Mouse (Mus musculus): ENCODE data around the gene Pemt.

Pemt gene

GRCm38 (mm10) chr11:60001231-60001980 lies 44.9 kb downstream of the Pemt start:
- no peak for DNase-seq (ENCODE audit: low spot score in 2 of 2)

- DNase-seq (ENCODE audit: low spot score in 2 of 2), result no peak
Measured at GRCm38 (mm10) chr11:59994318-59994717, 52.0 kb downstream of the Pemt start.

GRCm38 (mm10) chr11:59991365-59991764 lies 54.9 kb downstream of the Pemt start:
- DNase-seq (ENCODE audit: low spot score in 2 of 2), result peak in 1 of 2 experiments; percentile 15

DNA sequence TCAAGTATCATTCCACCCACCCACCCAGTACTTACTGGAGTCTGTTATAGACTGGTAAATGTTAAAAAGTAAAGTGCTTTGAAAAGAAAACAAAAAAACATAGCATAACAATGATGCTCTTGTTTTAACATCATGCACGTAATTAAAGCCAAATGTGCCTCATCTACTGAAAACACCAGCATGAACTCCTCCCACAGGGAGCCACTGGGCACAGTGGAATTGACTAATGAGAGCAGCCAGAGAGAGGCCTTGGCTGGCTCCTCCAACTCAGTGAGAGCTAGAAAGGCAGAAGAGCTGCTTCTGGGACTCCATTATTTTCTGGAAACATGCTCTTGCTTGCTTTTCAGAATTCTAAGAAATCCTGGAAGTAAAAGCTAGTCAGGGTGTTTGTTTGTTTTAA lies 56.9 kb downstream of the Pemt start:
- no peak for DNase-seq (ENCODE audit: low spot score in 2 of 2)

GRCm38 (mm10) chr11:59977831-59978230 lies 68.5 kb downstream of the Pemt start:
- DNase-seq (ENCODE audit: low spot score in 2 of 2), result no peak

- no peak for DNase-seq (ENCODE audit: low spot score in 2 of 2)
Measured at GRCm38 (mm10) chr11:59975241-59975640, 71.0 kb downstream of the Pemt start.

DNA sequence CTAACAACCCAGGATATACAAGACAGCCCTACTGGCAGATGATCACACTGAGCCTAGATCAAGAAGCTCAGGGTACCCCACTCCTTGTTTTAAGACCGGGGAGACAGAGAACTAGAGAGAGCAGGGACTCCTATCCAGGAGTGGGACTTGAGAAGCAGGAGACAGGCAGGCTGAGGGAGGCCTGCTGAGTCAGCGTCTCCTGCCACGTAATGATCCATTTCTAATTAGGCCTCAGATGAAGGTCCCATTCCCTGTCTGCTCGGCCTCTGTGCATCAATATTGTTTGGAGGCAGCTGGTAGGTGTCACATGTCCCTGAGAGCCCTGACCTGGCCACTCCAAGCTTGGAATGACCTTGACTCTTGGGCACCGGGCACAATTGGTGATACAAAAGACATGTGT lies 72.9 kb downstream of the Pemt start:
- DNase-seq (ENCODE audit: low spot score in 2 of 2), result no peak

GRCm38 (mm10) chr11:59971691-59972090 lies 74.6 kb downstream of the Pemt start:
- no peak for DNase-seq (ENCODE audit: low spot score in 2 of 2)

- no peak for DNase-seq (ENCODE audit: low spot score in 2 of 2)
Measured at GRCm38 (mm10) chr11:59970780-59971179, 75.5 kb downstream of the Pemt start.

- no peak for DNase-seq (ENCODE audit: low spot score in 2 of 2)
Measured at GRCm38 (mm10) chr11:59967765-59968164, 78.5 kb downstream of the Pemt start.

- no peak for DNase-seq (ENCODE audit: low spot score in 2 of 2)
Measured at GRCm38 (mm10) chr11:59966102-59966483, 80.2 kb downstream of the Pemt start.

GRCm38 (mm10) chr11:59965227-59966101 lies 80.8 kb downstream of the Pemt start:
- DNase-seq (ENCODE audit: low spot score in 2 of 2), result peak; percentile 58 to 83

GRCm38 (mm10) chr11:59964818-59965217 lies 81.5 kb downstream of the Pemt start, which contains the start of gene Rasd1:
TSS of gene Rasd1 (minus strand) at chr11:59964944.
- peak; percentile 82 to 85 for DNase-seq (ENCODE audit: low spot score in 2 of 2)

DNA sequence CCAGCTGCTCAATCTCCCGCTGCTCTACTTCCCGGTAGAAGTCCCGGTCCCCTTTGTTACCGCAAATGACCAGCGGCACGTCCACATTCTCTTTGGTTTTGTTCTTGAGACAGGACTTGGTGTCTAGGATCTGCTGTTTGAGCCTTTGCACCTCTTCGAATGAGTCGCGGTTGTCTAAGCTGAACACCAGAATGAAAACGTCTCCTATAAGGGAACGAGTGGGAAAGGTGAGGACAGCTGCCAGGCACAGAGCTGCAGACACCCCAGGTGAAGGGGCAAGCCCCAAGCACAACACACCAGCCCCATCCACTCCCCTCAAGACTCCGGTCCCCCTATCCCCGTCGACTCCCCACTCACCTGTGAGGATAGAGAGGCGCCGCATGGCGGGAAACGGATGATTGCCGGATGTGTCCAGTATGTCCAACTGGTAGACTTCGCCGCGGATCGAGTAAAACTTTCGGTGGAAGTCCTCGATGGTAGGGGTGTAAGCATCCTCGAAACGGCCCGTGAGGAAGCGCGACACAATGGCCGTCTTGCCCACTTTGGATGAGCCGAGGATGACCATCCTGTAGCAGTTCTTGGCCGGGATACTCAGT lies 82.0 kb downstream of the Pemt start:
- no peak for DNase-seq (ENCODE audit: low spot score in 2 of 2)

- DNase-seq (ENCODE audit: low spot score in 2 of 2), result no peak
Measured at GRCm38 (mm10) chr11:59963364-59964162, 82.7 kb downstream of the Pemt start.

DNA sequence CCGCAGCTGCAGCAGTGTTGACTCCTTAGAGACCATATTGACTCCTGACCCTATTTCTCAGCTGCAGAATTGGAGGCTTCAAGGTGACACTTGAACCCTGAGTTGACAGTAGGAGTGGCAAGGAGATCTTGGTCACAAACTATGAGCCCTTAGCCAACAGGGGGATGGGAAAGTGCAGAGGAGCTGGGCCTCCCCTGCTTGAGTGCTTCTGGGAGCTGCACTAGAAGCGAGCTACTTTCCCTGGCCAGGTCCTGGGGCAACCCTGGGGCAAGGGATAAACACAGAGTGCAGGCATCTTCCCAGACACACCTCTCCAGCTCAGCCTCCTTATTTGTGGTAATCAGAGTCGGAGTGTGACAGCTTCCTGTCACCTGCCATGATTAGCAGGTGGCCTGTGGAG lies 83.7 kb downstream of the Pemt start:
- no peak for DNase-seq (ENCODE audit: low spot score in 2 of 2)

- no peak for DNase-seq (ENCODE audit: low spot score in 2 of 2)
Measured at GRCm38 (mm10) chr11:59961338-59961875, 84.9 kb downstream of the Pemt start.

DNA sequence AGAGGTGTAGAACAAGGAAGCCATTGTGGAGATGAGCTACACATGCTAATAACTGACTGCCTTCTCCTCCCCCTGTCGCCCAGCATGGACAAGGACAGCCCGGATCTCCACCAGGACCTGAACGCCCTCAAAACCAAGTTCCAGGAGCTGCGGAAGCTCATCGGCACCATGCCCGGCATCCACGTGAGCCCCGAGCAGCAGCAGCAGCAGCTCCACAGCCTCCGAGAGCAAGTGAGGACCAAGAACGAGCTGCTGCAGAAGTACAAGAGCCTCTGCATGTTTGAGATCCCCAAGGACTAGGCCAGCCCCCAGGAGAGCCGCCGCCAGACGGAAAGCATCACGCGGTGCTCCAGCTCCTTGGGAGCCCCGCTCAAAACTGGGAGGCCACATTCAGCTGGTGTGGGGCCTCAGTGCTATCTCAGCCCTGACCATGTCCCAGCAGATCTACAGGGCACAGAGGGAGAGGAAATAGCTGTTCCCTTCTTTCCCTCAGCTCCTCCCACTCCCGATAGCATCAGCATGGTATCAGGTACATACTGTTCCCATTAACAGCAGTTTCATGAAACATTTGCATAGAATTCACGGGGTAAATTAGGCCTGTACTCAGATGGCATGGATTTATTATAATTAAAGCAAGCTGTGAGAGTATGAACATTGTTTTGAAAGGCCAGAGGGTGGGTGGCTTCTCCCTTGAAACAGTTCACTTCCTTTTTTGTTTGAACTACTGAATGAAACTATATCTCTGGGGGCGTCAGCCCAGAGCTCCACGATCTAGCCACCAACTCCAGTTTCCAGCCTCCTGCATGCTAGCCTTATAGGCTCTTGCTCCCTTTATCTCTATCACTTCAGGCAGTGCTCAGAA lies 85.6 kb downstream of the Pemt start:
- DNase-seq (ENCODE audit: low spot score in 2 of 2), result no peak

- no peak for DNase-seq (ENCODE audit: low spot score in 2 of 2)
Measured at GRCm38 (mm10) chr11:59959453-59959852, 86.8 kb downstream of the Pemt start.

DNA sequence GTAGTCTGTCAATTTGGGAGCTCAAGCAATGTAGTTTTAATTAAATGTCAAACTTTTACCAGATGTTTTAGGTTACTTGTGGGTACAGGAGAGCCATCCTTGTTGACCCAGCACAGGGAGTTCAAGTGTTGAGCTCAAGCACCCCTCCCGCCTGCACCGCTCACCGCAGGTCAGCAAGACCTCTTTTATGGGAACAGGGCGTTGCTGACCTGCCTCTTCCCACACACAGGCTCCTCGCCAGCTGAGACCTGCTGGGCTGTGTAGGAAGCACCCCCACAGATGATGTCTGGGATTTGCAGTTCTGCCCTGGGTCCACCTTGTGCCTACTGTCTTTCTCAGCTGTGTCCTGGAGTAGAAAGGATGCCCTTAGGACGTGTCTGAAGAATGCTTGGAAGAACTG lies 89.5 kb downstream of the Pemt start:
- DNase-seq (ENCODE audit: low spot score in 2 of 2), result no peak

Measured in heart, adult 9 months (tissue).